Mouse (Mus musculus) granulocyte monocyte progenitor cell, adult 5-6 weeks (primary cell): ENCODE data around the gene Stim2. TPM values are rescaled to one million over a fixed set of nuclear protein-coding genes. Genes with fewer than 3 reads are reported as not detected.

Experiments
- total RNA-seq, 2 experiments: library from RNA; stranded (forward) in 1 of 2; stranded (reverse) in 1 of 2; fragments of 200-712, 200-1000 nt in 1 of 2; fragments of >200 nt in 1 of 2; fragmentation: Nextera tagmentation in 1 of 2; gene quantifications; 2 replicates each; pipeline ENCODE4 v1.2.3; 2014 to 2017

Gene Stim2
- total RNA-seq, 2 experiments from 2014 or later, result 13.4 to 27.9 TPM

Other genes with a start within 250 kb of the Stim2 start
- 8.8 and 13.8 TPM in 2 replicates for gene Tbc1d19, start 188.9 kb upstream of the Stim2 start, total RNA-seq (2014; fragmentation: Nextera tagmentation)
- gene Tbc1d19, start 188.9 kb upstream of the Stim2 start, total RNA-seq (2017), result 10.6 and 16.2 TPM in 2 replicates